Mouse (Mus musculus): ENCODE results near the gene Fam149a. TPM values are rescaled to one million over a fixed set of nuclear protein-coding genes. Genes with fewer than 3 reads are reported as not detected.
A peak's percentile ranks its signal among the peaks of the same experiment; 100 is the strongest.
"Not testable (repeated sequence)": the region's sequence is repeated elsewhere in the genome, so short reads cannot be mapped to it uniquely, and the experiment has no call there.

The Fam149a gene
- total RNA-seq, 2 experiments from 2014 or later = 2.9 to 3.0 TPM

GRCm38 (mm10) chr8:45333493-45333892 lies 48.6 kb downstream of the Fam149a start:
- intact Hi-C loops (cut with DNase I) = no loop called here

GRCm38 (mm10) chr8:45332685-45333409 lies 49.2 kb downstream of the Fam149a start, which contains the start of gene Cyp4v3:
Gene Cyp4v3 (minus strand): TSS chr8:45333216.
- DNase-seq = peak; percentile 46 to 53
- intact Hi-C loops (cut with DNase I) = no loop called here

More at GRCm38 (mm10) chr8:45333493-45333892, 48.6 kb downstream of the Fam149a start:
- DNase-seq = peak in 1 of 2 experiments; percentile 25

DNA sequence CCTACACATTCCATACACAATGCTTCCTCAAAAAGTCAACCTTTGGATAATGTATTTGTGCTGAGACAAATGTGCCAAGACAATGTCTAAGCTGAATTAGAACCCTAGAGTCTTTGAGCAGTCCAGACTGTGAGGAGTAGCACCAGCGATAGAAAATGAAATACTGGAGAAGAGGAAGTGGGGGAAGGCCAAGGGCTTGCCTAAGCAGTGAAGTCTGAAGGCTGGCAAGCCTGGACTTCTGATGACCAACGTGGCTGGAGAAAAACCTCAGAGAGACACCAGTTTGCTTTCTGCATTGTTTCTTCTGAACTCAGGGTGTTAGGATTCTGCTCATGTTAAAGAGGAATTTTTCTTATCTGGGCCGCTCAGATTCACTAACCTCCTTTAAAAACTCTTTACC lies 51.2 kb downstream of the Fam149a start:
- intact Hi-C loops (cut with DNase I) = no loop called here
- DNase-seq = no peak

DNA sequence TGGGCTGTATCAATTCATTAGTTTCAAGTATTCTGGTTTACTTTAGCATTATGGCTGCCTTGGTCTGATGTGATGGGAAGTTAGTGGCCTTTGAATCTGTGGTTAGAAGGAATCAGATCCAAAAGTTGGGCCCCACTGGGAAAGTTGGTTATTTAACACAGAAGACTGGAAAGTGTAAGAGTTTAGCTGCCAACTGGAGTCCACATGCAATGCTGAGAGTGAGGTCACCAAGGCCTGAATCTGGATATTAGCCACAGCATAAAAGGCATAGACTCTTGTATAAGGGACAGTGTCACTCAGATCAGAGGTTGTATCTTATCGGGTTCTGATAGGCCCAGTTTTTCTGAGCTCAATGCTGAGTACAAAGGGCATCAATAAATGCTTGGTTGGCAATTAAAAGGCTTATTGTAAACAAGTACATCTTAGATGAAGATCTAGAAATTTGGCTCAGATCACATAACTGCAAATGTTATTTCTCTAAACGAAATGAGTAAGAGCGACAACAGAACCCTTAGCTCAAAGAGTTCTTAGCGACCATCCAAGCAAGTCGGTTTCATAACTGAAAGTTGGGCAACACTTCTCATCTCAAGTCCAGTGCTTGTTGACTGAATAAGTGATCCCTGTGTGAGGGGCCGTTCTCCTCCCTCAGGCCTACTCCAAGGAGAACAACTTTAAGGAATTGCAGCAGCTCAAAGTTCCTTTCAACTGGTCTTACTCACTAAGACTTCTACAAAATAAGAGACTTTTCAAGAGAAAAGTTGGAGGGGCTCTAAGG lies 52.7 kb downstream of the Fam149a start:
- intact Hi-C loops (cut with DNase I) = no loop called here
- DNase-seq = no peak

DNA sequence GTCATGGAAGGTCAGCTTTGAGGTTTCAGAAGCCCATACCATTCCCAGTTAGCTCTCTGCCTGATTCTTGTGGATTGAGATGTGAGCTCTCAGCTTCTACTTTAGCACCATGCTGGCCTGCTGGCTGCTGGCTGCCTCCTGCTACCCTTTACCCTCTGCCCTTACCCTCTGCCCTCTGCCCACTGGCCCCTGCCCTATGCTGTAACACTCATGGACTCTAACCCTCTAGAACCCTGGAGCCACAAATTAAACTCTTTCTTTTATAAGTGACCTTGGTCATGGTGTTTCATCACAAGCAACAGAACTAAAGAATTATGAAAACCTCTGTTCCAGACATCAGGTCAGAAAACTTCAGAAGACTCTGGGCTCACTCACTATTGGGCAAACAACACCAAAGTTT lies 55.0 kb downstream of the Fam149a start:
- DNase-seq; intact Hi-C loops (cut with DNase I): not testable (repeated sequence)

DNA sequence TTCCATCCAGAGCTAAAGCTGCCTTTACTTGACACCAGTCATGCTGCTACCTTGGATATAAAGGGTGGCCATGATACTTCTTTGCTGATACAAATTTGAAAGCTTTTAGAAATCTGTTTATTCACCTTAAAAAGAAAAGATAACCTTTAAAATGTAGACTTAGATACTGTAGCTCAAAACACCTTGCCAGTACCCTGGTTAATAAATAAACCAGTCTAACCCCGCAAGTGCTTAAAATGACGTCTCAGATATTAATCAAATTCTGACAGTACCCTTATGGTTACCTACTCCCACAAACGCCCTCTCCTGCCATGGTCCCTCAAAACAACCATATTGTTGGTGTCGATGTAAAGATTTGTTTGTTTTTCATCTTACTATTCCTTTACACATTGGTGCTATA lies 57.9 kb downstream of the Fam149a start:
- DNase-seq = no peak
- intact Hi-C loops (cut with DNase I) = no loop called here

DNA sequence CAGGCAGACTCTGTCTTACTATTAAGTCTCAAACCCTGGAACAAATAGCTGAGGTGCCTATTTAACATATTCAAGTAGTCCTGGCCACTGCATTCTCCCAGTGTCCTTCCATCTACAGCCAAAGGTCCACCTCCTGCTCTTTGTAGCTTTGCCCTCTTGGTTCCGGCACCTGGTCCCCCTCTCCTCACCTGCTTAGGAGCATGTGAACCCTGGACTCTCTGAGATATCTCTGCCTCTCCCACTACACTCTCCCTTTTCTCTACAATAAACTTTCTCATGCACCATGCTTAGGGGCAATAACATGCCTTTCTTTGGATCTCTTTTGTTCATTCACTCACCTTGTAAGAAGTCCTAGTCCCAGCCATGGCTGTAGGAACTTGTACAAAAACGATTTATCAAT lies 60.7 kb downstream of the Fam149a start:
- intact Hi-C loops (cut with DNase I) = no loop called here
- DNase-seq = no peak

- DNase-seq = no peak
- intact Hi-C loops (cut with DNase I) = no loop called here
These were observed 61.2 kb downstream of the Fam149a start for GRCm38 (mm10) chr8:45320930-45321329.

- no peak for DNase-seq
- intact Hi-C loops (cut with DNase I) = no loop called here
These were observed 71.1 kb downstream of the Fam149a start for GRCm38 (mm10) chr8:45310967-45311366.

GRCm38 (mm10) chr8:45308366-45308765 lies 73.7 kb downstream of the Fam149a start, which contains the start of gene Gm45753:
Gene Gm45753 (minus strand): TSS chr8:45308466.
- intact Hi-C loops (cut with DNase I) = no loop called here
- no peak for DNase-seq

DNA sequence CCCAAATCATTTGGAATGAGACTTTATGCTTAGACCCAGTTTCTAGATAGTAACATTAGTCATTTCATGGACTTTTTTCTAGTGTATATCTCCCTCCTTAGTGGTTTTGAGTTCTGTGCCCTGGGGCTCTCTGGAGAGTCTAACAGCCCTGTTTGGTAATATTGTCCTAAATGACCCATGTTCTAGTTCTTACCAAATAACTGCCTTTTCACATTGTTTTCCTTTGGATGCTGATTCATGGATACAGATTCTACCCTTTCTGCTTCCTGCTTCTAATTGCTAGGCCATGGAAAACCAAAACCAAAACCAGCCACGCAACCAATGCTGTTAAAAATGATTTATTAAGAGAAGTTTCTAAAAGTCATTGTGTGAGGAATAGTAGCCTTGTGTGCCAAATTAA lies 76.6 kb downstream of the Fam149a start:
- intact Hi-C loops (cut with DNase I) = no loop called here
- DNase-seq = no peak

- no peak for DNase-seq
- intact Hi-C loops (cut with DNase I) = no loop called here
These were observed 77.7 kb downstream of the Fam149a start for GRCm38 (mm10) chr8:45304354-45304753.

GRCm38 (mm10) chr8:45302390-45302789 lies 79.7 kb downstream of the Fam149a start:
- intact Hi-C loops (cut with DNase I) = no loop called here

GRCm38 (mm10) chr8:45295276-45295675 lies 86.8 kb downstream of the Fam149a start:
- intact Hi-C loops (cut with DNase I) = no loop called here
- DNase-seq = no peak

More at GRCm38 (mm10) chr8:45302390-45302789, 79.7 kb downstream of the Fam149a start:
- no peak for DNase-seq

DNA sequence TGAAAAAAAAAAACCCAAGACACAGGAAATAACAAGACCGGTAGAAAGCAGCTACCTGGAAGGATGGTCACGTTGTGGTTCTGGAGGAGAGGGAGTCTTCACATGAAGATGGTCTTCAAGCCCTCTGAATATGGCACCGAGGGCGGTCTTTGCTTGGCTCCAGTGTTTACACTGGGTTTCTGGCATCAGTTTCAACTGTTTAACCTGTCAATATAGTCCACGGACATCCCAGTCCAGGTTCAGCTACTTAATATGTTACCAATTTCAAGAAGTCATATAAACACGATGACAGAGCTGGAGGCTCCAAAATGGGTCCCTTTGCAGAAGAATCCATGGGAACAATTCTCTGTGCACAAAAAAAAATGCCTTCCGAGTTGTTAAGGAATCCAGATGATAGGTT lies 87.4 kb downstream of the Fam149a start, which contains the start of gene Klkb1:
TSS of gene Klkb1 (minus strand) at position 173 of the 400 bp plus-strand sequence.
- intact Hi-C loops (cut with DNase I) = no loop called here
- DNase-seq = no peak

GRCm38 (mm10) chr8:45291790-45292189 lies 90.3 kb downstream of the Fam149a start:
- DNase-seq = no peak
- intact Hi-C loops (cut with DNase I) = no loop called here

Other genes with a start within 250 kb of the Fam149a start
- not detected for gene F11, start 120.3 kb downstream of the Fam149a start, total RNA-seq (2021)
- not detected for gene Klkb1, start 87.4 kb downstream of the Fam149a start, total RNA-seq (2021)
- gene Gm45753, start 73.8 kb downstream of the Fam149a start, total RNA-seq (2021) = not detected
- gene Cyp4v3, start 49.1 kb downstream of the Fam149a start, total RNA-seq (2021) = under 1 TPM; 0.59 to 0.64 TPM
- gene Tlr3, start 28.8 kb upstream of the Fam149a start, total RNA-seq (2021) = under 1 TPM; 0.91 to 0.99 TPM
- 10 to 100 TPM; 23.2 to 37.8 TPM for gene Sorbs2, start 125.5 kb upstream of the Fam149a start, total RNA-seq (2021)